Mouse (Mus musculus) embryonic fibroblast, embryonic 13.5 days (primary cell): ENCODE results near the gene Cd320.

Experiments used
- CTCF ChIP-seq: IDR thresholded peaks from 2 replicates; pipeline ENCODE4 v1.5.1; 2011; ENCODE audit warnings: mild to moderate bottlenecking, control low read depth, low read length, moderate library complexity, borderline replicate concordance; ENCODE audit not compliant: insufficient read depth
- POLR2A ChIP-seq: IDR thresholded peaks from 2 replicates; pipeline ENCODE4 v1.6.1; 2011; ENCODE audit warnings: low read depth, mild to moderate bottlenecking, control low read depth, low read length, moderate library complexity

DNA sequence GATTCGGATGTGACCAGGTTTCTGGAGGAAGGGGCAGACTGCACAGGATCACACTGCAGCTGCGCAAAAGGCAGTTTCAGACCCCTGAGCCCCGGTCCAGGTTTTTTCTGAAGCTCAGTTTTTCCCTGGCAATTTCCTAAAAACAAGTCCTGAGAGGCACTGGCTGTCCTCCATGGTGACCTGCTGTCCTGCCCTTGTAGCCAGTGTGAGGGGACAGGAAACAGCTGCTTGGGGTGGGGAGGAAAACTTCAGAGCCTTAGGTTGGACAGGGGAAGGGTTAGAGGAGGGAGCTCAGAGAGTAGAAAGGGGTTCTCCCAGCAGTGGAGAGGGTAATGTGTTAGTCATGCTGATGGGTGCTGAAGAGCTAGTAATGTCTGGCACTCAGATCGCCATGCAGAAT lies 29.9 kb upstream of the Cd320 start:
- no peak for TF ChIP-seq POLR2A
- no peak for TF ChIP-seq CTCF
